Mouse (Mus musculus): Measurements from ENCODE around the gene Frem3. TPM values are rescaled to one million over a fixed set of nuclear protein-coding genes. Genes with fewer than 3 reads are reported as not detected.

The Frem3 gene
- total RNA-seq, 1 experiment from 2014 or later: not detected

DNA sequence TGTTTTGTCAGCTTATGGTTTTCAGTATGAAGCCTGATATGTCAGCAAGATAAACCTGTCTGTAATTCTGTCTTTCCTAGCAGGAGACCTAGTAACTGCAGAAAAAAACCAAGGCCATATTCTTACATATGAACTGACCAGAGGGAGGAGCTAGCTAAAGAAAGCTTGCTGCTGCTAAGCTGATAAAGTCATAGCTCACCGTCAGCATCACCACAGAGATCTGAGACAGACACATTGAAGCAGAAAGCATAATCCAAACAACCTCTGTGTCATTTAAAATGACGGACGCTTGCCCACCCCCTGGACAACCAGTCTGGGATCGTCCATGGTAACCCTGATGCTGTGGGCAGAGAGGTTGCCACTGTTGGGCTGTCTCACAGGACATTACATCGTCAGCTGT lies 71.7 kb downstream of the Frem3 start:
- ATAC-seq (replicated peaks; ENCODE audit: insufficient number of reproducible peaks, low FRiP score, low TSS enrichment, poor library complexity, severe bottlenecking): no peak

DNA sequence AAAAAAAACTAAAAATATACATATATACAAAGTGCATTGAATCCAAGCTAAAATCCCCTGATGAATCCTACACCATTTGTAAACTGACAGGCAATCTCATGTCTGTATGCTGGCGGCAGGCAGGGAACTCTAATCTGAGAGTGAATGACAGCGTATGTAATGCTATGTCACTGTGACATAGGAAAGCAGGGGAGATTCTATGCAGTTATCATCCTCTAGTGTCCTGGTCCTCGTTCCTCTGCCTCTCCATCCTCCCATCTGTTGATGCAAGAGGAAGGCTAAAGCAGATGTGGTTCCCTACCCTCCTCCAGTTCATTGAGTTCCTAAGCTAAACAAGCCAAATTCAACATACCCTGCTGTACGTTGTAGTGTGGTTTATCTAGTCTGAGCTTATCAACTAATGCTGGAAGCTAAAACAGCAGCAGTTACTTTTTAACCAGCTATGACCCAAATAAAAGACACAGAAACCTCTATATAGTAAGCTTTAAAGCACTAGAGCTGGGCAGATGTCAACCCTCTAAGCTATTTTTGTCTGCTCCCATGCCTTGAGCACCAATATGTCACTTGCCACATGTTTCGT lies 73.0 kb downstream of the Frem3 start:
- no peak for ATAC-seq (replicated peaks; ENCODE audit: insufficient number of reproducible peaks, low FRiP score, low TSS enrichment, poor library complexity, severe bottlenecking)

GRCm38 (mm10) chr8:80688141-80688540 lies 77.3 kb downstream of the Frem3 start:
- no peak for ATAC-seq (replicated peaks; ENCODE audit: insufficient number of reproducible peaks, low FRiP score, low TSS enrichment, poor library complexity, severe bottlenecking)

GRCm38 (mm10) chr8:80710670-80711400 lies 100.0 kb downstream of the Frem3 start:
- ATAC-seq (replicated peaks; ENCODE audit: insufficient number of reproducible peaks, low FRiP score, low TSS enrichment, poor library complexity, severe bottlenecking): no peak

GRCm38 (mm10) chr8:80714461-80714860 lies 103.6 kb downstream of the Frem3 start:
- no peak for ATAC-seq (replicated peaks; ENCODE audit: insufficient number of reproducible peaks, low FRiP score, low TSS enrichment, poor library complexity, severe bottlenecking)

DNA sequence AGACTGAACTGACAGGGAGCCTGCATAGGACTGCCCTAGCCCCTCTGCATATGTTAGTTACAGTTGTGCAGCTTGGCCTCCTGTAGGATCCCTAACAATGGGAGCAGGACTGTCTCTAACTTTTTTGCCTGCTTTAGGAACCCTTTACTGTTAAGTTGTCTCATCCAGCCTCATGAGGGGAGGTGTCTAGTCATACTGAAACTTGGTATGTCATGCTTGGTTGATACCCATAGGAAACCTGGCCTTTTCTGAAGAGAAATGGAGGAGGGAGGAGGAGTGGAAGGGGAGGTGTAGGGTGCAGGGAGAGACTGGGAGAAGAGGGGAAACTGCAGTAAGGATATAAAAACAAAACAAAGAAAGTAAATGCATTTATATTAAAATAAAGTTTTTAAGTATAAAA lies 121.4 kb downstream of the Frem3 start:
- ATAC-seq (replicated peaks; ENCODE audit: insufficient number of reproducible peaks, low FRiP score, low TSS enrichment, poor library complexity, severe bottlenecking): no peak

DNA sequence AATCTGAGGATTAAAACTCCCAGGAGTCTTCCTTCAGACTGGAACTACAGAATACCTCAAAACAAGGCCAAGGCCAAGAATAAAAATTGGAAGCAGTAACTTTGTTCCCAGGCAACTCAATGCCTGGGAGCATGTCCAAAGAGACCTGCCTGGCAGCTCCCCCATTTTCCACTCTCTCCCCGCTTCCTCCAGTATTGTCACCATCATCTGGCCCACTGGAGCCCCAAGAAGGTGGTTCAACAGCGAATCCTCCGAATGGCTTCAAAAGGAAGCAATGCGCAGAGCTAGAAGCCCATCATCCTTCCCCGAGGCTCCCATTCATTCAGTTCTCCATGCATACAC lies 127.1 kb downstream of the Frem3 start:
- no peak for ATAC-seq (replicated peaks; ENCODE audit: insufficient number of reproducible peaks, low FRiP score, low TSS enrichment, poor library complexity, severe bottlenecking)

GRCm38 (mm10) chr8:80738388-80739154 lies 127.7 kb downstream of the Frem3 start:
- 0 out of 2 replicates have a peak, but pooled peaks have one; percentile 15 for ATAC-seq (replicated peaks; ENCODE audit: insufficient number of reproducible peaks, low FRiP score, low TSS enrichment, poor library complexity, severe bottlenecking)

DNA sequence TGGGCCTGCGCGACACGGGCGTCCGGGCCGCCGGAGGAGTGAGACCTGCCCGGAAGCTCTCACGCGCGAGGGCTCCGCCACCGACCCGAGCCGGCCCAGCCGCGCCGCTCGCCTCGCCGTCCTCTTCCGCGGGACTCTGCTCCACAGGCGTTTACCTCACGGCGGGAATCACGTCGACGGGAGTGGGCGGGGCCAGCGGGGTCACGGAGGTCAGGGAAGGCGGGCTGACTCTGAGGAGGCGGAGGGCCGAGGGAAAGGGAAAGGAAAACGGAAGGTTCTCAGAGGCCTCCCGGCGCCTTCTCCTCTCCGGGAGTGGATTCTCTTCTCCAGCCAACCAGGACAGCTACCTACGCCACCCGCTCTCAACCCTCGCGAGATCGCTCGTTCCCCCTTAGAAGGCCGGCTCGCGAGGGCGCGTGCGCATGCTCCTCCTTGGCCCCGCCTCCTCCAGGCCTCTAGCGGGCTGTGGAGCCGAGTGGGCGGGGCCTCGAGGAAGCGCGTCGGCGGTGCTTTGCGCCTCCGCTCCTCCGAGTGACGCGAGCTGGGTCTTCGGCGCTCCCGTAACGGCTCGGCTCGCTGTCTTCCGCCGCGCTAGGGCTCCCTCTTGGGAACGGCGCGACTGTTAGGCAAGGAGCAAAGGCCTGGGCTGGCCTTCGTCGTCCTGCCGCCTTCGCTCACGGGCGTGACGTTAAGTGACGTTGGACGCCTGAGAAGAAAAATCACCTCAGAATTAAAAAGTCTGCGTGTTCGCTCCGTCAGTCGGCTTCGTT lies 128.5 kb downstream of the Frem3 start, which contains the start of gene Smarca5:
Gene Smarca5 (minus strand): TSS at position 343 of the 770 bp plus-strand sequence.
- peak; percentile 92 for ATAC-seq (replicated peaks; ENCODE audit: insufficient number of reproducible peaks, low FRiP score, low TSS enrichment, poor library complexity, severe bottlenecking)

DNA sequence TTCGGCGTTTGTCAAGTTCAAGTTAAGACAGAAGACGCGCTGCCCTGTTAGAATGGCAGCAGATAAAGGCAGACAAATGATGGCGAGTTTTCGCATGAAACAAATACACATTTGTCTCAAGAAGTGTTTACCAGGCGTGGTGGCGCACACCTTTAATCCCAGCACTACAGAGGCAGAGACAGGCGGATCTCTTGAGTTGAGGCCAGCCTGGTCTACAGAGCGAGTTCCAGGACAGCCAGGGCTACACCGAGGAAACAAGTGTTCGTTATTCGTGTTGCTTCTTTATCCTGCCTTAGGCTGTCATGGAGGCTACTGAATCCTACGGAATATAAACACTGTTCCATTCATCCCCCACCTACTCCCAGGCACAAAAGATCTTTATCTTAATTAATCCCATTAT lies 129.1 kb downstream of the Frem3 start:
- no peak for ATAC-seq (replicated peaks; ENCODE audit: insufficient number of reproducible peaks, low FRiP score, low TSS enrichment, poor library complexity, severe bottlenecking)

Other genes with a start within 250 kb of the Frem3 start
- gene Gypa, start 117.3 kb upstream of the Frem3 start, total RNA-seq (2017): 0.78 to 20.1 TPM (median 11.3 TPM) in 3 replicates
- 188 to 284 TPM (median 196 TPM) in 3 replicates for gene Smarca5, start 128.4 kb downstream of the Frem3 start, total RNA-seq (2017)

All from monocyte, adult 5-6 weeks (primary cell).